Mouse (Mus musculus): ENCODE measurements around the gene Zranb1.

DNA sequence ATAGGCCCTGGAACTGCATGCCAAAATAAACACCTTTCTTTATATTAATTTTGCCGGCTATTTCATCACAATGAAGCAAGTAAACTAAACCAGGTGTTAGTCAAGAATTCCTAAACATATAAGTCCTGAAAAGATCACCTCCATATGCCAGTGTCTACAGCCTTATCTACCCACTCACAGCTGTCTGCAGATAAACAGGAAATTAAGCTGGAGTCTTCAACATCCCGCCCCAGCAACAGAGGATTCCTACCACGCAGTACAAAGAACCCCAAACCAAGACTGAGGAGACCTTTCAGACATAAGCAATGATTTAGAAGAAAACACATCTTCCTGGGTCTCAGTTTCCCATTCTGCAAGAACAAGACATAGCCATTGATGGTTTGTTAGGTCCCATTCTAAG is 42.9 kb upstream of the Zranb1 start:
- TF ChIP-seq CTCF (conservative IDR thresholded peaks at IDR 0.05; ENCODE audit: insufficient read depth, insufficient read length, low read depth, low read length): no peak
- no peak for TF ChIP-seq POLR2A (IDR thresholded peaks at IDR 0.05; ENCODE audit: low read depth, low read length)
